Mouse (Mus musculus) urinary bladder, postnatal 36 days (tissue): Measurements from ENCODE around the gene Txndc12.

ENCODE experiments used
- DNase-seq, 2 experiments: peaks; one replicate each; pipeline ENCODE4 v3.0.0; 2022; ENCODE audit warnings: low spot score in 2 of 2, mixed read lengths in 1 of 2

The Txndc12 gene

GRCm38 (mm10) chr4:108834115-108834970 is at the start of gene Txndc12:
Gene Txndc12, plus strand, starts transcription at chr4:108834601.
- DNase-seq, result peak; percentile 76 to 83

GRCm38 (mm10) chr4:108789258-108789936 is 45.0 kb upstream of the Txndc12 start:
- DNase-seq, result no peak

DNA sequence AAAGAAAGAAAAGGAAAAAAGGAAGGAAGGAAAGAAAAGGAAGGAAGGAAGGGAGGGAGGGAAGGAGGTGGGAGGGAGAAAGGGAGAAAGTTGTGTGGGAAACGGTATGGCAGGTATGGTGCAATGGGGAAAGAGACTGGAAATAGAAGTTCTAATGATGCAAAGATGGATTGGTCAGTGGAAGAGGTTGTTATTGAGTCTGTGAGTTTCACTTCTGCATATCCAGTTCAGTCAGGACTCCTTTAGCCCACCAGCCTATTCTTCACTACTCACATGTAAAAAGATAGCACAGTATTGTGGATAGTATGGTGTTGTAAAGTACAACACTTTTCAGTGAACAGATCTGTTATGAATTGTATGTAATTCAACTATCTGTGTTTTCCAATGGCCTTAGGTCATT is 43.9 kb upstream of the Txndc12 start:
- DNase-seq, result no peak

- DNase-seq, result no peak
Measured at GRCm38 (mm10) chr4:108793941-108794340, 40.5 kb upstream of the Txndc12 start.

DNA sequence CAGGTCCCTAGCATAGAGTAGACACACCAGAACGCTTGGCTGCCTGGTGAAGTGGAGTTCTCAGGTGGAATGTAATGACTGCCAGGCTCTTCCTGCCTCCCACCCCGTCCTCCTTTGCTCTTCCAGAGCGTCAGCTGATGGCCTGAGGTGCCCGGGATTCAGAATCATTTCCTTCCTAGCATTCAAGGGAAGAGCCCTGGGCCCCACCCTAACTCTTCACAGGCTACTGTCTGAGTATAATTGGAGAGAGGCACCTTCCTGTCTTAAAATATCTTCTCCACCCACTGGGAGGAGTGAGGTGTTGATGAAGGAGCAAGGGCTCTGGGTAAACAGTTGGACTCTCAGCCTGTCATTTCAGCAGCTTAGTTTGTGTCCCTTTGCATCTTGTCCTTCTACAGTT is 37.7 kb upstream of the Txndc12 start:
- no peak for DNase-seq

DNA sequence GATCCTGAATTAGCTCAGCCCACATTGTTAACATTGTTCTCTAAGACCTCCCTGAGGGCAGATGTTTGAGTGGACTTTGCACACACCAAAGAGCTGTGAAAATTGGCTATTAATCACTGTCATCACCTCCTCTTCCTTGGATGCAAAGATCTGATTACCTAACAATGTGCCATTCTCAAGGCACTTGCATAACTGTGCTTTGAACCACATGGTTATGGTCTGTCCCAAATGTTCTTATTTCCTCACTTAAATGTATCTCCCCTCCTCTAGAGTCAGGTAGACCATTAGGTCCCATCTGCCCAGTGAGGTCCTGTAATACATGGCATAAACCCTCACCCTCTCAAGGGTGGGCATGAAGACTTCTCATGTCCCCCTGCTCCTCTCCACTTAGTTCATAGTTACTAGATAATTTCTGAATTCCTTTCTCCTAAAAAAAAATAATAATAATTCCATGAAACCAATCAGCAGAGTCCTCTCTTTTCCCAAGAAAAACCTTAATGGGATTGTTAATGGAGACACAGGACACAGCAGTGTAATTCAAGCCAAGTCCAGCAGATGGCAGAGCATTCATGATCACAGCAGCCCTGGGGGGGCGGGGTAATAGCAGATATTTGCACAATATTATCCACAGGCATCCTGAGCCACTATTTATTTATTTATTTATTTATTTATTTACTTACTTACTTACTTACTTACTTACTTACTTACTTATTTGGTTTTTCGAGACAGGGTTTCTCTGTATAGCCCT is 36.1 kb upstream of the Txndc12 start:
- DNase-seq, result peak; percentile 51 to 69

DNA sequence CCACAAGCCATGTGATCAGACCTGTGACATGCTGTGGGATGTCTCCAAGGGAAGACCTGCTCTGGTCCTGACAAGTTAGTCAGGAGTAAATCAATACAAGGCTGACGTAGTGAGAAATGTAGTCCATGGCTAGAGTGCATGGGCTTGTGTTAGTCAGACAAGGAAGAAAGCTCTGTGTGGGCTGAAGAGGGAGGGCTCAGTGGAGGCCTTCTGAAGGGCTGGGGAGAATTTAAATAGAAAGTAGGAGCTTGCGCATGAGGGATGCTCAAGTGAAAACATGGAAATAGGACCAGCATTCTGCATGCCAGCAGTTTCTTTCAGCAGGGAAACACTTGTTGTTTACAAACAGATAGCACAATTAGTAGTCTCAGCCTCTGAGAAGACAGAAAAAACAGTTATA is 30.9 kb upstream of the Txndc12 start:
- no peak for DNase-seq

DNA sequence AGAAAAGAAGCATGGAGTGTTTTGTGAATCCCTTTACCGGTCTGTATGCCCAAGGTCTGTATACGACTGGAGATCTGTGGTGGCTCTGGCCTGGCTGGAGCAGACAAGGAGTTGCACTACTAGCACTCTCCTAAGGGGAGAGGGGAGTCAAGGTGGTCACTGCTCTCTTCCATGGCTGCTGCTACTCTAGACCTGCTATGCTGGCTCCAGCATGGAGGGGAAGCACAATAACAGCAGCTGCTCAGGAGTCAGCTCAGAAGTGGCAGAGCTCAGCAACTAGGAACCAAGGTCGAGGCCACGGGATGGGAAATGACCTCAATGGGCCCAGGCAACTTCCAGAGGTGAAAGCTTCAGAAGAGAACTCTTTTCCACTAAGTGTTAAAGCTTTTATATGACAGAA is 23.3 kb upstream of the Txndc12 start:
- DNase-seq, result no peak

DNA sequence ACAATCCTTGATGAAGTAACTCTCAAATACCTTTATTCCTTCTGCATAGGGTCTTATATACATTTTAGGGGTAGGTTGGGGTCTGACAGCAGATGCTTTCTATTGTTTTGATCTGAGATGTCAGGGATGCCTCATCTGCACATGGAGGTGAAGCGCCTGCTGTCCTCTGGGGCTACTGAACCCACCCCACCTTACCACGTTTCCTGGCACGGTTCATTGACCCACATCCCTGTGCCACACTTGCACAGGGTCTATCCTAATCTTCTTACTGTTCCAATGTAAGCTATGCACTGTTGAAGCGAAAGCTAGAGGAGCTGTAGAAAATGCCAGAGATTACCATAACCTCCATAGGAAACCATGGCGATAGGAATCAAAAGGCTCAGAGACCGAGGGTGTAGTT is 22.9 kb upstream of the Txndc12 start:
- DNase-seq, result no peak

DNA sequence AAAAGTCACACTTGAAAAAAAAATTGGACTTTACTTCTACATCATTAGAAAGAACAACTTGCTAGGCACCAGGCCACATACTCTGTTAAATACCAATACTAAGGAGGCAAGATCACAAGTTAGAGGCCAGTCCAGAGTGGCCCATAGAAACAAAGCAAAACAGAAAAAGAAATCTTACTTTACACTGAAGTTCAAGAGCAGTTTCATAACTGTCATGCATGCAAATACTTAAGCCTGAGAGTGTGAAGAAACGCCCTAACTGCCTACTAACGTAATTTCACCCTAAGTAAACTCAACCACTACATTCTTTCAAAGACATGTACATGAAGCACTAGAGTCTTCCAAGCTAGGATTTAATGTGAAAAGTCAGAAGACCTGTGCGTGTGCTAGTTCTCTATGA is 8.7 kb upstream of the Txndc12 start:
- no peak for DNase-seq

DNA sequence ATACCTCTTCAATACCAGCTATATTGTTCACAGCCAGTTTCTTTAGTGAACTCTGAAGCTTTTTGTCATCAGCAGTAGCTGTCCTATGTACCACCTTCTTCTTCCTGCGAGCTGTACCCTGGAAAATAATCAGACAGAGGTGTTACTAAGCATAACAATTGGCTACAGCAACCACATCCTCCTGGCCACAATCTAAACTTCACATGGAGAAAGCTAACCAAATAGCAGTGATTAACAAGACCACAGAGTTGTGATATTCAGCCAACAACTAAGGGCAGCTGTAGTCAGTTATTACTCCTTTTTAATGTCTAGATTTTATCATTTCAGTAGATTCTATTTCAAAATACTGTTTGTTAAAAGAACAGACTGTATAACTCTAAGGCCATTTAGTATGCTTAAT is 8.3 kb upstream of the Txndc12 start:
- DNase-seq, result no peak

- no peak for DNase-seq
Measured at GRCm38 (mm10) chr4:108826643-108827042, 7.8 kb upstream of the Txndc12 start.

DNA sequence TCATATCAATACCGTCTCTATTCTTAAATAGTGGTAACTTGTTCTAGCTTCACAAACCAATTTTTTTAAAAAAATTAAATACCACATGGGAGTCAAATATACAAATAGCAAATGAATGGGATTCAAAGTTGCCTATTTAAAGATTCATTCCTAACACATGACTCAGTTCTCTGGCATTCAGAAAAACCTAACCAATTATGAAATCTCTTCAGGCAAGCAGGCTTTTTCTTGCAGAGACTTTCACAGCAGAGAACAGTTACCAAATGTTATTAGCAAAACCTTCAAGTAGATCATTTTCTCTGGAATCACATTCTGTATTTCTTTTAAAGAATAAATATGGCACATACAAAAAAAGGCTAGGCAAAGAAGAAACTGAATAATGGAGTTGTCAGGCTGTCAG is 3.7 kb upstream of the Txndc12 start:
- DNase-seq, result no peak

DNA sequence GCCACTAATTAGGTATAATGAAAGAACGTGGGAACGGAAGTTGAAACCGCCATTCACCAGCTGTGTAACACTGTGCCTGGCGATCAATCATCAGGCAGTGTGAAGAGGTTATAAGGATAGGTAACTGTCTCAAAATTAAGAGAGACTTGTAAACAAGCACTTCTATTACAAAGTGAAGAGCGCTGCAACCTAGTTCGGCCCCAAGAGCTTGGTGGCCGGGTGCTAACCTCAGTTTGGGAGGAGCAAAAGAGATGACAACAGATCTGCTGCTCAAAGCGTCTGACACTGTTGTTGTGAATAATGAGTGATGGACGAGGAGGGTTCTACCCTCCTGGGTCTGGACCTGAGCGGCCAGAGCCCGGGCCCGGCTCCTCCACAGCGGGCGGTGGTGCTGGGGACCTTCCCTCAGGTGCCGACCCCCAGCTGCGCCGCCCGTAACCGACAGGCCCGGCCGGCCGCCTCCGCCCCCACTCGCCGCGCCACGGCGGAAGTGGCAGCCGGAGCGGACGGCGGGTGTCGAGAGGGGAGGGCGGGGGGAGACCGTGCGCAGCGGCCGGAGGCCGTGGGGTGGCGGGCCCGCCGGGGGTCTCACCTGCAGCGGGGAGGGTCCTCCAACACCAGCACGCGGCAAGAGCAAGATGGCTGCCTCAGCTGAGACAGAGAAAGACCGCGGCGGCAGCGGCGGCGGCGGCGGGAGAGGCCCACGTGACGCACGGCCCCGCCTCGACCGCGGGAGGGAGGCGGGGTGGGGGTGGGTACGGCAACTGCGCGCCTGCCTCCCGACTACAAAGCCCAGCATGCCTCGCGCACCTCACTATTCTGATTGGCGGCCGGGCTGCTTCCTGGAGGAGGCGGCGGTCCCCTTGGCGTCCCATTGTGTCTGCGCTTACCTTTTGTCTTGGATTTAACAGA is 1.2 kb upstream of the Txndc12 start, which contains the start of gene Btf3l4:
TSS of gene Btf3l4 (minus strand) at position 699 of the 912 bp plus-strand sequence.
- peak; percentile 80 to 89 for DNase-seq

DNA sequence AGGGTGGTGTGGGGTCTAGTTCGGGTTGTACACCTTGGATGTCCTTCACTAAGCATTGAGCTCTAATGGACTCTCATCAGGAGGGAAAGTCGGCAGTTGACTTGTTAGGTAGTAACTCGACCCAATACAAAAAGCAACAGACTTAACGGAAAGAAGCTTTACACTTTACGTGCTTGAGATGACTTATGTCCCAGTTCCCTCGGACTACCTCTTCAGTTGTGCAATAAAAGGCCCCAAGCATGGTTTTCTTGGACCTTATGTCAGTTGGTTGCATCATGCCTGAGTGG is 630 bp upstream of the Txndc12 start:
- no peak for DNase-seq

DNA sequence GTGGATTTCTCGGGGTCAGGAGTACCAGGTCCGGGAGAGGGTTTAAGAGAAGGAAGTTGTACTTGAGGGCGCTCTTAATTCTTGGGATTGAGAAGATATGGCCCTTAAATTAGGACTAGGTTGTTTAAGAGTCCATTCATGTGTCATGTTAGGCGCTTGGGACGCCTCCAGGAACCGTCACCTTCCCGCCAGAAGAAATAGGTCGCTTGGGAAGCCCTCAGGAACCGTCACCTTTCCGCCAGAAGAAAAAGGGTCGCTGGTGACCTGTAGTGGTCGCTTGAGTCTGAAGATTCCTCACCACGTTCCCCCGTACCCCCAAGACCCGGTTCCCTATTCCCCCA is 540 bp downstream of the Txndc12 start:
- peak in 1 of 2 experiments; percentile 7 for DNase-seq

DNA sequence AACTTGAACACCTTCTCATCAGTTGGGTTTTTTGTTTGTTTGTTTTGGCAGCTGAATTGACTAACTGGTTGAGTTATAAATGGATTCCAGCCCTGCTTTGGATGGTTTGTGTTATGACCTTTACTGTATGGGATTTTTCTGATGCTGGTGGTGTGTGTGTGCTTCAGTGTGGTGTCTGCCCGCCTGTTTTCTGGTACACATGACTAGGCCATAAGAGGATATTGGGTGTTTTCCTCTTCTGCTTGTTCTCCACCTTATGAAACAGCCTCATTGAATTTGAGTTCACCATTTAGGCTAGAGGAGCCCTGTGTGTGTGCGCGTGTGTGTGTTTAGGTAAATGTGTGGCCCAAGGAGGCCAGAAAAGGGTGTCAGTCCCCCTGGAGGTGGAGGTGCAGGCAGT is 1.1 kb downstream of the Txndc12 start:
- no peak for DNase-seq

DNA sequence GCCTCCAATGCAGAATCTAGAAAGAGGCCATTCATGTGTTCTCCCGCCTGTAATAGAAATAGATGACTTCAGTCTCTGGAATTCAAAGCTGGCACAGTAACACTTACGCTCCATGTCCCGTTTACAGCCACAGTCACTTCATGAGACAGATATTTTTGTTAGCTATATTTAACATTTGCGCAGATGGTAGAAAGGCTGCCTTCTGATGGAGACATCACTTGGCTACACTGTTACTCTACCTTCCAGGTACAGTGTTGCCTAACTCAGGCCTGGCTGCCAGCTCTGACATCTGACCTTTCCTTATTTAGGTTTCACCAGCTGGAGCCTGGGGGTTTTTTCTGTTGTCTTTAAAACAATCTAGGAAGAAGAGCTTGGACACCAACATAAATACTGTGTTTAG is 3.6 kb downstream of the Txndc12 start:
- no peak for DNase-seq

DNA sequence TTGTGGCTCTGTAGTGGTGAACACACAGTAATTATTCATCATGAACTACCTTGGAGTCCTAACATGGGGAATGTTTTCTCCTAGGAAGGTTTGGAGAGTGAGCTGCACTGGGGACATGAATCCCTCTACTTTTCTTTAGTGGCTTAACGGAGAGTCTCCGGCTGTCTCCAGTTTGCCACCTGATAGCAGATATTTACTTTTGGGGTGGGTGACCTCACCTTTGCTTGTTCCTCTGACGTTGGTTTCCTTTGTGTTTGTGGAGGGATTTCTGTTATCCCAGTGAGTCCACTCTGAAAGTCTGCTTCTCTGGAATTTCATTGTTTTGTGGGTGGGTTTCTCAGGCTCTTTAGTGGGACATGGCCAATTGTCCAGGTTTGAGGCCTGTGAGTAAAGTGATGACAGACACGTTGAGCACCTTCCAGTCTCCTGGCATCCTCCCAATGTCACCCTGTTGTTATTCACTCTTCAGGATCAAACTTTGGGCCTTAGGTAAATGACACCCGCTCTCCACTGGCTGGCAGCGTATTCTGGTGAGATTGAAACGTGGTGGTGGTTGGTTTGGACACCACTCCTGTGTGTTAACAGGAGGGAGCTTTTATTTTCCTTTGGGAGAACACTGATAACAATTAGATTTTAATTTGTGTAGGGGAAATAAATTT is 7.6 kb downstream of the Txndc12 start:
- DNase-seq, result no peak

DNA sequence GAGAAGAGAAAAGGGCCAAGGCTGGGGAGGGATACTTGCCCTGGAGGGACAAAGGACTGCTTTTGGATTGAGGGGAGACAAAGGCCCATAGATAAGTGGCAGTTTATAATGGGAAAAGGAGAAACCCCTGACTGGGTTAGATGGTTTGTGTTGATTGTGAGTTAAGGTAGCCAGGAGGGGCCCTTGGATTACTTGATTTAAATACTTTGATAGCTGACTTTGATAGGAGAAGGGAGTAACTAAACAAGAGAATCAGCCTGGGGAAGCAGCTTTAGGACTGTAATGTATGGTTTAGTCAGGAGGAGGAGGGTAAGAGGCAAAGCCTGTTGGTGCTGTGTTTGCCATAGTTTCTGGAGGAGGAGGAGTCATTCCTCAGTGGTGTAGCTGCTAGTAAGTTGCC is 8.9 kb downstream of the Txndc12 start:
- DNase-seq, result no peak
